Mouse (Mus musculus) myocyte (in vitro differentiated cells): ENCODE results near the gene Pinlyp. TPM values are rescaled to one million over a fixed set of nuclear protein-coding genes. Genes with fewer than 3 reads are reported as not detected.

Experiments used
- H3K27me3 ChIP-seq: one replicate; pipeline ENCODE4 v1.6.1; 2011; ENCODE audit not compliant: control insufficient read depth, insufficient read depth, insufficient read length
- H3K36me3 ChIP-seq: one replicate; pipeline ENCODE4 v1.6.1; 2011; ENCODE audit not compliant: control insufficient read depth, insufficient read depth
- H3K4me2 ChIP-seq: one replicate; pipeline ENCODE4 v1.6.1; 2011; ENCODE audit warnings: low read depth, control low read depth
- H3K4me3 ChIP-seq: one replicate; pipeline ENCODE4 v1.5.1; 2011; ENCODE audit warnings: mild to moderate bottlenecking, control low read depth, moderate library complexity
- H3K79me2 ChIP-seq: one replicate; pipeline ENCODE4 v1.6.1; 2011; ENCODE audit not compliant: control insufficient read depth, insufficient read depth
- H3ac ChIP-seq: one replicate; pipeline ENCODE4 v1.6.1; 2011; ENCODE audit not compliant: control insufficient read depth, insufficient read length
- CEBPB ChIP-seq: IDR thresholded peaks from 2 replicates; pipeline ENCODE4 v1.6.1; 2011; ENCODE audit warnings: mild to moderate bottlenecking, moderate library complexity; ENCODE audit not compliant: poor library complexity, insufficient read depth, severe bottlenecking
- E2F4 ChIP-seq: IDR thresholded peaks from one replicate; pipeline ENCODE4 v1.6.1; 2011; ENCODE audit warnings: mild to moderate bottlenecking, control low read depth, moderate library complexity; ENCODE audit not compliant: insufficient read depth
- MAX ChIP-seq: IDR thresholded peaks from one replicate; pipeline ENCODE4 v1.6.1; 2011; ENCODE audit warnings: low read depth, mild to moderate bottlenecking, control low read depth
- MYOD1 ChIP-seq, 3 experiments: IDR thresholded peaks; one replicate each; pipeline ENCODE4 v1.6.1; 2011; ENCODE audit warnings: control low read depth in 2 of 3, low read depth in 2 of 3, mild to moderate bottlenecking in 2 of 3, moderate library complexity in 1 of 3; ENCODE audit not compliant: insufficient read length in 2 of 3, control insufficient read depth in 1 of 3
- MYOG ChIP-seq, 3 experiments: IDR thresholded peaks; one replicate each; pipeline ENCODE4 v1.6.1; 2011; ENCODE audit warnings: control low read depth in 2 of 3, low read depth in 2 of 3, mild to moderate bottlenecking in 2 of 3; ENCODE audit not compliant: insufficient read length in 2 of 3, control insufficient read depth in 1 of 3, insufficient read depth in 1 of 3
- POLR2A ChIP-seq: IDR thresholded peaks from one replicate; pipeline ENCODE4 v1.6.1; 2011; ENCODE audit warnings: low read depth, mild to moderate bottlenecking, control low read depth, moderate library complexity; ENCODE audit not compliant: insufficient read length
- POLR2AphosphoS2 ChIP-seq: IDR thresholded peaks from one replicate; pipeline ENCODE4 v1.6.1; 2011; ENCODE audit warnings: low read depth, control low read depth; ENCODE audit not compliant: insufficient read length
- REST ChIP-seq: IDR thresholded peaks from one replicate; pipeline ENCODE4 v1.6.1; 2011; ENCODE audit warnings: mild to moderate bottlenecking, control low read depth, moderate library complexity; ENCODE audit not compliant: insufficient read depth, insufficient read length
- SRF ChIP-seq: IDR thresholded peaks from one replicate; pipeline ENCODE4 v1.6.1; 2011; ENCODE audit warnings: low read depth; ENCODE audit not compliant: control insufficient read depth, insufficient read length
- TCF12 ChIP-seq: IDR thresholded peaks from one replicate; pipeline ENCODE4 v1.6.1; 2011; ENCODE audit warnings: mild to moderate bottlenecking, control low read depth; ENCODE audit not compliant: poor library complexity, insufficient read depth, severe bottlenecking
- TCF3 ChIP-seq: IDR thresholded peaks from one replicate; pipeline ENCODE4 v1.6.1; 2011; ENCODE audit warnings: low read depth, control low read depth; ENCODE audit not compliant: insufficient read length
- USF1 ChIP-seq: IDR thresholded peaks from one replicate; pipeline ENCODE4 v1.6.1; 2011; ENCODE audit warnings: low read depth, mild to moderate bottlenecking, control low read depth, moderate library complexity
- polyA plus RNA-seq: library from polyadenylated mRNA; unstranded; fragments of >200 nt; fragmentation: generic; extraction: Trizol; gene quantifications from one replicate; pipeline ENCODE4 v1.2.1, GENCODE M21; 2012; ENCODE audit warnings: missing spikeins

The Pinlyp gene
- polyA plus RNA-seq, 1 experiment: 0.17 TPM

GRCm38 (mm10) chr7:24586828-24587227 lies 40.9 kb upstream of the Pinlyp start:
- TF ChIP-seq CEBPB (no peak), TCF3 (no peak), SRF (no peak), POLR2A (no peak), TCF12 (no peak), MYOG (IDR thresholded peaks at IDR 0.05; ENCODE audit: control insufficient read depth in 1 of 3, insufficient read depth in 1 of 3, insufficient read length in 2 of 3, low read depth in 2 of 3) (no peak), MYOD1 (IDR thresholded peaks at IDR 0.05; ENCODE audit: control insufficient read depth in 1 of 3, insufficient read length in 2 of 3, low read depth in 2 of 3) (no peak)
- Histone ChIP-seq H3K27me3 (no peaks in the 10 kb centered on the region), H3K4me2 (no peak overlapping the region), H3ac (no peak overlapping the region), H3K36me3 (no peaks in the 10 kb centered on the region), H3K79me2 (no peaks in the 10 kb centered on the region), H3K4me3 (no peak overlapping the region)

DNA sequence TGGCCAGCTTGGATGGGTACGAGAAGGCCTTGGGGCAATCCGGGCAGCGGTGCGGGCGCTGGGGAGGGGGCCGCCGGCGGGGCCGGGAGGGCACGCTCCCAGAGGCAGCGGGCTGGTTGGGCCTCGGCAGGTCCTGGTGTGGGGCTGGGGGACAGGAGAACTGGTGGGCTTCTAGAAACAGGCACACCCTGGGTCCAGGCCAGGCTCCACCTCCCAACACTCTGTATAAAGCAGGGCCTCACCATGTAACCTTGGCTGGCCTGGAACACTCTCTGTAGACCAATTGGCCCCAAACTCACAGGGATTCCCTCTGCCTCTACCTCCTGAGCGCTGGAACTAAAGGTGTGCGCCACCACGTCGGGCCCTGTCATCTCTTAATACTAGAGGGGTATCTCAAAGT lies 40.1 kb upstream of the Pinlyp start:
- no peak overlapping the region for H3ac ChIP-seq
- H3K36me3 ChIP-seq: no peaks in the 10 kb centered on the region
- no peak overlapping the region for H3K4me2 ChIP-seq
- TF ChIP-seq REST (no peak), CEBPB (no peak), SRF (no peak), E2F4 (no peak), MAX (no peak), TCF12 (no peak), POLR2A (no peak), POLR2AphosphoS2 (no peak), USF1 (no peak), MYOG (IDR thresholded peaks at IDR 0.05; ENCODE audit: control insufficient read depth in 1 of 3, insufficient read depth in 1 of 3, insufficient read length in 2 of 3, low read depth in 2 of 3) (no peak), MYOD1 (IDR thresholded peaks at IDR 0.05; ENCODE audit: control insufficient read depth in 1 of 3, insufficient read length in 2 of 3, low read depth in 2 of 3) (no peak), TCF3 (no peak)
- H3K79me2 ChIP-seq: no peaks in the 10 kb centered on the region
- no peak overlapping the region for H3K4me3 ChIP-seq
- H3K27me3 ChIP-seq: no peaks in the 10 kb centered on the region

DNA sequence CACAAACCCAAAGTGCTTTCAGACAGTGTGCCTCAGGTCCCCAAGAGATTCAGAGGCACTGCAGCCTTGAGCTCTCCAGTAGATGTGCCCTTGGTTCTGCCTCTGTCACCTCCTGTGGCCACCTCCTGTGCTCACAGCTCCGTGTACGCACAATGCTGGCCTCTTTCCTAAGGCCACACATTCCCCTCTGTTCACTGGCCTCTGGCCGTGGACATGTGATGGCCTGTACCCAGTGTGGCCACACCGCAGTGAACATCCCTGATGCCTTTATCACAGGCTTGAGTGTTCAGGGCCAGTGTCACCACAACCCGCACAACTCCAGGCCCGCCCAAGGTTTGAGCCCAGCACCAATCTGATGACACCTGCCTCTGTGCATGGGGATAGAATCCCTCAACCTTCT lies 39.0 kb upstream of the Pinlyp start:
- Histone ChIP-seq H3K79me2 (no peaks in the 10 kb centered on the region), H3K27me3 (no peaks in the 10 kb centered on the region), H3K36me3 (no peaks in the 10 kb centered on the region), H3K4me2 (no peak overlapping the region), H3ac (no peak overlapping the region), H3K4me3 (no peak overlapping the region)
- TF ChIP-seq E2F4 (no peak), MYOD1 (IDR thresholded peaks at IDR 0.05; ENCODE audit: control insufficient read depth in 1 of 3, insufficient read length in 2 of 3, low read depth in 2 of 3) (no peak), MYOG (IDR thresholded peaks at IDR 0.05; ENCODE audit: control insufficient read depth in 1 of 3, insufficient read depth in 1 of 3, insufficient read length in 2 of 3, low read depth in 2 of 3) (no peak), USF1 (no peak), REST (no peak), SRF (no peak), POLR2A (no peak), TCF12 (no peak), CEBPB (no peak), MAX (no peak)

GRCm38 (mm10) chr7:24577811-24578210 lies 31.9 kb upstream of the Pinlyp start:
- Histone ChIP-seq H3ac (no peak overlapping the region), H3K4me3 (no peak overlapping the region), H3K79me2 (no peaks in the 10 kb centered on the region), H3K36me3 (no peaks in the 10 kb centered on the region), H3K27me3 (no peaks in the 10 kb centered on the region), H3K4me2 (no peak overlapping the region)
- TF ChIP-seq TCF3 (no peak), E2F4 (no peak), USF1 (no peak), CEBPB (no peak), REST (no peak), POLR2AphosphoS2 (no peak), TCF12 (no peak), SRF (no peak), MYOG (IDR thresholded peaks at IDR 0.05; ENCODE audit: control insufficient read depth in 1 of 3, insufficient read depth in 1 of 3, insufficient read length in 2 of 3, low read depth in 2 of 3) (no peak), MAX (no peak)

- H3K4me2 ChIP-seq: no peak overlapping the region
- no peaks in the 10 kb centered on the region for H3K27me3 ChIP-seq
- no peaks in the 10 kb centered on the region for H3K36me3 ChIP-seq
- TF ChIP-seq MYOD1 (IDR thresholded peaks at IDR 0.05; ENCODE audit: control insufficient read depth in 1 of 3, insufficient read length in 2 of 3, low read depth in 2 of 3): no peak
- no peaks in the 10 kb centered on the region for H3K79me2 ChIP-seq
- H3ac ChIP-seq: no peak overlapping the region
- no peak overlapping the region for H3K4me3 ChIP-seq
Measured at GRCm38 (mm10) chr7:24574224-24574796, 28.4 kb upstream of the Pinlyp start.
